Mouse (Mus musculus): Measurements from ENCODE around the gene Cdc42bpb.

DNA sequence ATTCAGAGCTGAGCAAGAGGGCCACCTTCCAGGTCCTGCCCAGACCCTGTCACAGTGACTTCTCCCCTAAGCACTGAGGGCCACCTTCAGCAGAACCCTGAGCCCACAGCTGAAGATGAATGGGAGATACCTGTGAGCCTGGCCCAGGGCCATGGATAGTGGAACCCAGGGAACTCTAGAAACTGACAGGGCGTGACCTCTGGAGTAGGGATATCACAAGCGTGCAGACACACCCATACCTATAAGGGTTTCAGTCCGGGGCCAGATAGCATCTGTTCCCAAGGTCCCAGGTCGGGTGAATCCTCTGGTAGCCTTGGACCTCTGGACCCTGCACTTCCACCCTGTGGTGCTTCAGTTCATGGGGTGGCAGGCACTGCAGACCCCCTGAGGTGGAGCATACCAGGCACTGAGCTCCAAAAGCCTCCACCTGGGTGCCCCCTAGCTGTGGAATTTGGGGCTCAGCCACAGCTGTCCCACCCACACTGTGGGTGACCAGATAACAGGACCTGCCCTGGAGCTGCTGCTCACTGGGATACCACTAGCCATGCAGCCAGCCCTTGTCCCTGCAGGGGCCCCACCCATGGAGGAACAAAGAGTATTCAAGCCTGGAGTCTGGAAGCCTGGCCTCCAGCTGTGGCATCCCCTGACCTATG lies 109.7 kb downstream of the Cdc42bpb start:
- TF ChIP-seq CTCF (IDR thresholded peaks at IDR 0.05; ENCODE audit: low read depth), result peak; percentile 62
- TF ChIP-seq EP300 (IDR thresholded peaks at IDR 0.05; ENCODE audit: low read depth), result peak; percentile 39; the same call in 1 of the 2 replicates
